Comparison of ENCODE assay signal across 29 mouse cellular contexts in the genomic region with DNA sequence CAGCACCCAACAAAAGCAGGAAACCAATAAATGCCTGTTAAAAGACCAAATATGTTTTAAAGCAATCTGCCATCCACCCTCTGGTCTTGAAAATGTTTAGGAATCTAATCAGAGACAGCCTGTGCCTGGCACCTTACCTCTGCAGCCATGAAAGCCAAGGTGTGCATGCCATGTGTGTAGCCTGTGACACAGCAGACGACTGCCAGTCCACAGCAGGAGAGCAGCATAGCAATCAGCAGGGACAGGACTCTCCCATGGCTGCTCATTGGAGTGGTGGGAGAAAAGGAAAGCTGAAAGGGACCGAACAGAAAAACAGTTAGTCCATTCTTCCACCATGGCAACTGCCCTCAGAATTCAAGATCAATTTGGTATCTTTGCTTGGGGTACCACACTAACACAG.
"Had no signal": no experiment of that assay in that cellular context is flagged by ENCODE, and none has a peak within 500 bp of the region (broad histone marks: within the 10 kb centered on the region; RNA-seq: fewer than 3 reads in every experiment).

No protein-coding gene starts in this region.

- DNase-seq: heart, postnatal 14 days; heart, postnatal 36 days; heart, postnatal 4 days; kidney, adult 11 months; kidney, adult 18-20 months; kidney, adult 2 months; kidney, adult 8-10 months; kidney, adult 9 months; kidney, postnatal 10 days; kidney, postnatal 14 days; kidney, postnatal 25 days; kidney, postnatal 36 days; kidney, postnatal 4 days; layer of hippocampus, adult 9-11 months; layer of hippocampus, postnatal 36 days had no signal

- H3K27ac ChIP-seq: heart, embryonic 13.5 days; heart, embryonic 15.5 days; hindbrain, embryonic 10.5 days; hindbrain, embryonic 12.5 days; hindbrain, embryonic 13.5 days; hindbrain, embryonic 14.5 days; hindbrain, embryonic 15.5 days; hindbrain, postnatal 0 days; intestine, embryonic 15.5 days; kidney, embryonic 15.5 days; kidney, postnatal 0 days; layer of hippocampus, adult 2 months; left cerebral cortex, adult 2 months had no signal

- H3K4me3 ChIP-seq: heart, embryonic 12.5 days; heart, embryonic 13.5 days; heart, embryonic 15.5 days; hindbrain, embryonic 10.5 days; hindbrain, embryonic 12.5 days; hindbrain, embryonic 13.5 days; hindbrain, embryonic 15.5 days; intestine, embryonic 15.5 days; kidney, embryonic 15.5 days; layer of hippocampus, adult 2 months; left cerebral cortex, adult 2 months had no signal

- H3K4me1 ChIP-seq: heart, embryonic 12.5 days; heart, embryonic 13.5 days; heart, embryonic 15.5 days; hindbrain, embryonic 10.5 days; hindbrain, embryonic 12.5 days; hindbrain, embryonic 13.5 days; hindbrain, embryonic 15.5 days; intestine, embryonic 15.5 days; kidney, embryonic 15.5 days had no signal

- H3K9me3 ChIP-seq: heart, embryonic 12.5 days; heart, embryonic 13.5 days; heart, embryonic 15.5 days; hindbrain, embryonic 10.5 days; hindbrain, embryonic 12.5 days; hindbrain, embryonic 13.5 days; hindbrain, embryonic 15.5 days; intestine, embryonic 15.5 days; kidney, embryonic 15.5 days had no signal

- H3K27me3 ChIP-seq: heart, embryonic 12.5 days; heart, embryonic 13.5 days; heart, embryonic 15.5 days; hindbrain, embryonic 12.5 days; hindbrain, embryonic 13.5 days; hindbrain, embryonic 15.5 days; intestine, embryonic 15.5 days; kidney, embryonic 15.5 days had no signal
